13 mouse cellular contexts compared by ENCODE assay signal in the genomic region with DNA sequence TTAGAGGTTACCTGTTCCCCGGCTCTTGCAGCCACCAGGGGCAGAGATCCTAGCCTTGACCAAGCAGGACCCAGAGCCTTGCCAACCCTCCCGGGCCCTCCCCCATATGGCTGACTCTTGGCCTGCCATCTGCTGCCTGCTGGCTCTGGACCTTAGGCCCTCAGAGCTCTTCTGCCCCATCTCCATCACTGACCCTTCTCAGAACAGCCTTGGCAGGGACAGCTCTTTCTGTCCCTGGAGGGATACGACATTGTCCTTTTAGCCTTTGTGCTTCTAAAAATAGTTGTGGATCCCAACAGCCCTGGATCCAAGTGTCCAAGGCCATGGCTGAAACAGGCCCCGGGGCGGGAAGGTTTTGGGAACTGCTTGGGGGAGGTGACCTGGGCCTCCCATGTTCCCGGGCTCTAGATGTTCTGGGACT. TPM values are rescaled to one million over a fixed set of nuclear protein-coding genes. Genes with fewer than 3 reads are reported as not detected.
A peak's percentile ranks its signal among the peaks of the same experiment; 100 is the strongest.
DNase-seq lines count a peak whose midpoint lies in the region; ATAC-seq and TF ChIP-seq lines count a peak whose summit lies in the region.
"Had no signal": no experiment of that assay in that cellular context is flagged by ENCODE, and none has a peak within 500 bp of the region (broad histone marks: within the 10 kb centered on the region; RNA-seq: fewer than 3 reads in every experiment).

No protein-coding gene starts in this region.

- H3K9ac ChIP-seq in intestine, postnatal 0 days (ENCODE audit: low read depth, low read length), result no peak overlapping the region
- H3K9ac ChIP-seq: neural tube, embryonic 12.5 days had no signal

- H3K4me2 ChIP-seq in intestine, postnatal 0 days (replicated peaks; ENCODE audit: low read depth), result no peak overlapping the region
- H3K4me2 ChIP-seq: neural tube, embryonic 12.5 days had no signal

- no peak for TF ChIP-seq CTCF in intestine, postnatal 0 days (IDR thresholded peaks at IDR 0.05; ENCODE audit: low read depth)

- no peak for ATAC-seq in intestine, postnatal 0 days

- no peaks in the 10 kb centered on the region for H3K27me3 ChIP-seq in intestine, postnatal 0 days (replicated peaks; ENCODE audit: control insufficient read depth, insufficient read depth, low read length)
- H3K27me3 ChIP-seq: neural tube, embryonic 12.5 days had no signal

- peaks cover 69% of the 10 kb centered on the region for H3K36me3 ChIP-seq in intestine, postnatal 0 days (ENCODE audit: control insufficient read depth, insufficient read depth)

- DNase-seq in kidney, adult 11 months, result peak; percentile 45
- DNase-seq in kidney, adult 9 months, result no peak
- peak; percentile 68 for DNase-seq in cerebellum, adult 11-12 months
- DNase-seq in heart, adult 18-20 months, result peak; percentile 65 to 83
- no peak for DNase-seq in urinary bladder, adult 18-20 months (ENCODE audit: low spot score in 2 of 2)
- DNase-seq in urinary bladder, adult 2 months (ENCODE audit: low spot score), result no peak
- DNase-seq in urinary bladder, postnatal 14 days (ENCODE audit: low spot score), result no peak
- DNase-seq: right cerebral cortex, postnatal 4 days; thymus, postnatal 25 days had no signal

- no peaks in the 10 kb centered on the region for H3K9me3 ChIP-seq in intestine, postnatal 0 days (ENCODE audit: control insufficient read depth)
- H3K9me3 ChIP-seq: neural tube, embryonic 12.5 days had no signal

- H3K27ac ChIP-seq in intestine, postnatal 0 days (ENCODE audit: low read depth, low read length), result peak overlapping the region; percentile 15; the same call in 1 of the 2 replicates
- H3K27ac ChIP-seq: macrophage; neural tube, embryonic 12.5 days had no signal

- WGBS in intestine, postnatal 0 days, result 83% methylated on average over 6 of the region's 6 CpGs

- no peaks in the 10 kb centered on the region for H3K4me1 ChIP-seq in intestine, postnatal 0 days (replicated peaks; ENCODE audit: control insufficient read depth, insufficient read depth, low read length)
- H3K4me1 ChIP-seq: neural tube, embryonic 12.5 days had no signal

- H3K4me3 ChIP-seq in intestine, postnatal 0 days (ENCODE audit: low read depth, low read length), result no peak overlapping the region
- H3K4me3 ChIP-seq: neural tube, embryonic 12.5 days had no signal

RNA-seq across cellular contexts. Expression of a gene that starts 23.7 kb away (rescaled TPM):
- 1 to 10 TPM; 6.2 to 6.6 TPM for total RNA-seq in heart, adult 18-20 months (2021)
- 5.6 and 6.6 TPM in 2 replicates for polyA plus RNA-seq in intestine, postnatal 0 days (2015; fragmentation: Nextera tagmentation; extraction: Ambion mirVana)
- 20.2 and 25.6 TPM in 2 replicates for polyA plus RNA-seq in urinary bladder, adult 2 months (2012; rRNA removed)

RNA-seq across cellular contexts. Expression of a gene that starts 43.2 kb away (rescaled TPM):
- 1 to 10 TPM; 3.1 to 3.7 TPM for total RNA-seq in heart, adult 18-20 months (2021)
- polyA plus RNA-seq in intestine, postnatal 0 days (2015; fragmentation: Nextera tagmentation; extraction: Ambion mirVana), result 1.4 and 2.4 TPM in 2 replicates
- 0.28 and 0.66 TPM in 2 replicates for polyA plus RNA-seq in urinary bladder, adult 2 months (2012; rRNA removed)
- total RNA-seq: CH12.LX had no signal
- polyA plus RNA-seq: macrophage had no signal

Comparison
In these comparisons a context has a peak if more than half of its experiments do, and no peak if none do; other contexts are left out.
1. DNase-seq: peak in kidney, adult 11 months (single experiment), cerebellum, adult 11-12 months (single experiment) and heart, adult 18-20 months (2 of 2); none in kidney, adult 9 months (single experiment), urinary bladder, adult 18-20 months (0 of 2), urinary bladder, adult 2 months (single experiment) and urinary bladder, postnatal 14 days (single experiment).